Mouse (Mus musculus) adrenal gland, adult 2 months (tissue): ENCODE measurements around the gene Plekha7. TPM values are rescaled to one million over a fixed set of nuclear protein-coding genes. Genes with fewer than 3 reads are reported as not detected.

Source experiments
- polyA plus RNA-seq: library from polyadenylated mRNA; depleted of rRNA; stranded (reverse); fragments of >200 nt; gene quantifications from 2 replicates; pipeline ENCODE4 v1.2.3, GENCODE M21; 2012; rRNA removed
- total RNA-seq, 2 experiments: library from RNA; stranded (reverse); gene quantifications; 2 replicates each; pipeline ENCODE4 v1.2.3; 2021

Plekha7 gene
- total and polyA plus RNA-seq, 3 experiments: 10.2 to 22.1 (median 20.7) TPM

Other genes with a start within 250 kb of the Plekha7 start
- 1 to 10 TPM; 5.1 to 7.8 TPM for gene Gm4353, start 223.7 kb downstream of the Plekha7 start, total RNA-seq
- gene Gm4353, start 223.7 kb downstream of the Plekha7 start, polyA plus RNA-seq: 4.4 and 7.8 TPM in 2 replicates
- gene Rps13, start 25.8 kb upstream of the Plekha7 start, total RNA-seq: 100 to 1,000 TPM; 360 to 462 TPM
- 52.8 and 81.0 TPM in 2 replicates for gene Rps13, start 25.8 kb upstream of the Plekha7 start, polyA plus RNA-seq
- 10 to 100 TPM; 26.2 to 31.8 TPM for gene Pik3c2a, start 135.1 kb upstream of the Plekha7 start, total RNA-seq
- gene Pik3c2a, start 135.1 kb upstream of the Plekha7 start, polyA plus RNA-seq: 0.74 and 0.98 TPM in 2 replicates
- gene Nucb2, start 196.0 kb upstream of the Plekha7 start, total RNA-seq: 10 to 100 TPM; 19.3 to 32.9 TPM
- gene Nucb2, start 196.0 kb upstream of the Plekha7 start, polyA plus RNA-seq: 0.32 and 0.45 TPM in 2 replicates